Mouse (Mus musculus): ENCODE data around the gene Eef1akmt3. TPM values are rescaled to one million over a fixed set of nuclear protein-coding genes. Genes with fewer than 3 reads are reported as not detected.

Gene Eef1akmt3
- 0.08 and 0.09 TPM in 2 replicates for polyA plus RNA-seq (2012; rRNA removed)
- polyA plus RNA-seq (2014; fragmentation: Nextera tagmentation; extraction: Ambion mirVana) = 0.04 TPM in 1 of 2 replicates, not detected in the other

GRCm38 (mm10) chr10:127041274-127041766, at the start of gene Eef1akmt3, which contains the start of gene Mettl1:
Gene Eef1akmt3, minus strand, starts transcription at chr10:127041513.
Gene Mettl1, plus strand, starts transcription at chr10:127041414.
- Histone ChIP-seq H3K27me3 (ENCODE audit: control insufficient read depth, insufficient read depth, low read length) (peaks cover 20% of the 10 kb centered on the region), H3K9ac (replicated peaks) (peak within 1 kb of the TSS; percentile 50), H3K4me3 (ENCODE audit: insufficient read depth in 1 of 2, low read depth in 2 of 2, low read length in 2 of 2) (peak within 1 kb of the TSS; percentile 60 to 66), H3K4me1 (replicated peaks; ENCODE audit: control insufficient read depth in 2 of 2, insufficient read depth in 2 of 2, low read length in 1 of 2) (peaks cover 0 to 7% of the 10 kb centered on the region in 2 experiments; a peak in 3 of 4 replicates), H3K27ac (no peak within 1 kb of the TSS), H3K36me3 (replicated peaks; ENCODE audit: control insufficient read depth, insufficient read depth, low read depth) (no peaks in the 10 kb centered on the region; the same call in 1 of the 2 replicates), H3K9me3 (ENCODE audit: control insufficient read depth, low read length) (no peaks in the 10 kb centered on the region), H3K4me2 (ENCODE audit: low read depth) (peak within 1 kb of the TSS; percentile 89)
- no peak for TF ChIP-seq CTCF (IDR thresholded peaks at IDR 0.05; ENCODE audit: low read depth)
- TF ChIP-seq EP300 (IDR thresholded peaks at IDR 0.05; ENCODE audit: low read depth) = no peak
- ATAC-seq (ENCODE audit: insufficient read depth) (peak; percentile 25), DNase-seq (ENCODE audit: low read depth in 3 of 3, low spot score in 3 of 3) (no peak)
- WGBS (ENCODE audit: insufficient replicate concordance) = 0% methylated on average over 28 of the region's 28 CpGs

- no peak for DNase-seq (ENCODE audit: low read depth in 3 of 3, low spot score in 3 of 3)
- H3K27me3 ChIP-seq (ENCODE audit: control insufficient read depth, insufficient read depth, low read length) = peaks cover 9% of the 10 kb centered on the region
- H3K9me3 ChIP-seq (ENCODE audit: control insufficient read depth, low read length) = no peaks in the 10 kb centered on the region
- no peak overlapping the region for H3K27ac ChIP-seq
- ATAC-seq (ENCODE audit: insufficient read depth) = no peak
- TF ChIP-seq CTCF (IDR thresholded peaks at IDR 0.05; ENCODE audit: low read depth) = no peak
- TF ChIP-seq EP300 (IDR thresholded peaks at IDR 0.05; ENCODE audit: low read depth) = no peak
- no peaks in the 10 kb centered on the region; a peak in 1 of 4 replicates for H3K4me1 ChIP-seq (replicated peaks; ENCODE audit: control insufficient read depth in 2 of 2, insufficient read depth in 2 of 2, low read length in 1 of 2)
- no peak overlapping the region for H3K4me3 ChIP-seq (ENCODE audit: insufficient read depth in 1 of 2, low read depth in 2 of 2, low read length in 2 of 2)
- WGBS (ENCODE audit: insufficient replicate concordance) = 61% methylated on average over 57 of the region's 57 CpGs
- no peak overlapping the region for H3K4me2 ChIP-seq (ENCODE audit: low read depth)
- no peaks in the 10 kb centered on the region for H3K36me3 ChIP-seq (replicated peaks; ENCODE audit: control insufficient read depth, insufficient read depth, low read depth)
- H3K9ac ChIP-seq (replicated peaks) = no peak overlapping the region
These were observed 49.5 kb upstream of the Eef1akmt3 start for GRCm38 (mm10) chr10:127090560-127091411.

- H3K27ac ChIP-seq = no peak overlapping the region
- no peaks in the 10 kb centered on the region for H3K36me3 ChIP-seq (replicated peaks; ENCODE audit: control insufficient read depth, insufficient read depth, low read depth)
- H3K4me3 ChIP-seq (ENCODE audit: insufficient read depth in 1 of 2, low read depth in 2 of 2, low read length in 2 of 2) = no peak overlapping the region
- H3K4me2 ChIP-seq (ENCODE audit: low read depth) = no peak overlapping the region
- no peak overlapping the region for H3K9ac ChIP-seq (replicated peaks)
- no peaks in the 10 kb centered on the region for H3K9me3 ChIP-seq (ENCODE audit: control insufficient read depth, low read length)
- WGBS (ENCODE audit: insufficient replicate concordance) = 66% methylated on average over 6 of the region's 6 CpGs
- ATAC-seq (ENCODE audit: insufficient read depth) (no peak), DNase-seq (ENCODE audit: low read depth in 3 of 3, low spot score in 3 of 3) (no peak)
- H3K4me1 ChIP-seq (replicated peaks; ENCODE audit: control insufficient read depth in 2 of 2, insufficient read depth in 2 of 2, low read length in 1 of 2) = peaks cover 0 to 2% of the 10 kb centered on the region in 2 experiments; a peak in 2 of 4 replicates
- TF ChIP-seq CTCF (IDR thresholded peaks at IDR 0.05; ENCODE audit: low read depth) (no peak), EP300 (IDR thresholded peaks at IDR 0.05; ENCODE audit: low read depth) (no peak)
- H3K27me3 ChIP-seq (ENCODE audit: control insufficient read depth, insufficient read depth, low read length) = peaks cover 13% of the 10 kb centered on the region
These were observed 44.3 kb upstream of the Eef1akmt3 start for GRCm38 (mm10) chr10:127085633-127086032.

- no peak overlapping the region for H3K27ac ChIP-seq
These were observed 43.7 kb upstream of the Eef1akmt3 start for GRCm38 (mm10) chr10:127085052-127085451.

GRCm38 (mm10) chr10:127083915-127084306, 42.6 kb upstream of the Eef1akmt3 start:
- no peak overlapping the region for H3K27ac ChIP-seq
- no peak for ATAC-seq (ENCODE audit: insufficient read depth)
- H3K4me2 ChIP-seq (ENCODE audit: low read depth) = no peak overlapping the region
- WGBS (ENCODE audit: insufficient replicate concordance) = 68% methylated on average over 5 of the region's 5 CpGs
- no peaks in the 10 kb centered on the region for H3K9me3 ChIP-seq (ENCODE audit: control insufficient read depth, low read length)
- no peak for DNase-seq (ENCODE audit: low read depth in 3 of 3, low spot score in 3 of 3)
- no peak overlapping the region for H3K9ac ChIP-seq (replicated peaks)
- H3K36me3 ChIP-seq (replicated peaks; ENCODE audit: control insufficient read depth, insufficient read depth, low read depth) = no peaks in the 10 kb centered on the region
- H3K27me3 ChIP-seq (ENCODE audit: control insufficient read depth, insufficient read depth, low read length) = peaks cover 30% of the 10 kb centered on the region
- no peak overlapping the region for H3K4me3 ChIP-seq (ENCODE audit: insufficient read depth in 1 of 2, low read depth in 2 of 2, low read length in 2 of 2)
- H3K4me1 ChIP-seq (replicated peaks; ENCODE audit: control insufficient read depth in 2 of 2, insufficient read depth in 2 of 2, low read length in 1 of 2) = peaks cover 0 to 2% of the 10 kb centered on the region in 2 experiments; a peak in 2 of 4 replicates
- no peak for TF ChIP-seq EP300 (IDR thresholded peaks at IDR 0.05; ENCODE audit: low read depth)
- TF ChIP-seq CTCF (IDR thresholded peaks at IDR 0.05; ENCODE audit: low read depth) = peak; percentile 23

More at GRCm38 (mm10) chr10:127085052-127085451, 43.7 kb upstream of the Eef1akmt3 start:
- no peak for ATAC-seq (ENCODE audit: insufficient read depth)
- no peaks in the 10 kb centered on the region for H3K9me3 ChIP-seq (ENCODE audit: control insufficient read depth, low read length)
- no peak overlapping the region for H3K4me2 ChIP-seq (ENCODE audit: low read depth)
- TF ChIP-seq EP300 (IDR thresholded peaks at IDR 0.05; ENCODE audit: low read depth) (no peak), CTCF (IDR thresholded peaks at IDR 0.05; ENCODE audit: low read depth) (no peak)
- H3K4me1 ChIP-seq (replicated peaks; ENCODE audit: control insufficient read depth in 2 of 2, insufficient read depth in 2 of 2, low read length in 1 of 2) = peaks cover 0 to 2% of the 10 kb centered on the region in 2 experiments; a peak in 2 of 4 replicates
- H3K36me3 ChIP-seq (replicated peaks; ENCODE audit: control insufficient read depth, insufficient read depth, low read depth) = no peaks in the 10 kb centered on the region
- no peak overlapping the region for H3K9ac ChIP-seq (replicated peaks)
- 79% methylated on average over 9 of the region's 9 CpGs for WGBS (ENCODE audit: insufficient replicate concordance)
- H3K27me3 ChIP-seq (ENCODE audit: control insufficient read depth, insufficient read depth, low read length) = peaks cover 19% of the 10 kb centered on the region
- DNase-seq (ENCODE audit: low read depth in 3 of 3, low spot score in 3 of 3) = no peak
- H3K4me3 ChIP-seq (ENCODE audit: insufficient read depth in 1 of 2, low read depth in 2 of 2, low read length in 2 of 2) = no peak overlapping the region

Measured in liver, embryonic 14.5 days (tissue).